Mouse (Mus musculus) G1E (cell line): ENCODE measurements around the gene Uts2.

Source experiments
- CTCF ChIP-seq: IDR thresholded peaks from 2 replicates; pipeline ENCODE4 v1.5.1; 2012; ENCODE audit warnings: low read depth, low read length, inconsistent platforms, mixed read lengths
- GATA1 ChIP-seq: IDR thresholded peaks from 2 replicates; pipeline ENCODE4 v1.6.1; 2012; ENCODE audit warnings: borderline replicate concordance, low read length, inconsistent platforms, mixed read lengths
- POLR2AphosphoS5 ChIP-seq: IDR thresholded peaks from 2 replicates; pipeline ENCODE4 v1.6.1; 2012; ENCODE audit warnings: low read depth, low read length, inconsistent platforms; ENCODE audit not compliant: insufficient replicate concordance
- TAL1 ChIP-seq: conservative IDR thresholded peaks from 2 replicates; pipeline ENCODE4 v1.6.1; 2012; ENCODE audit warnings: low read depth, low read length, inconsistent platforms, mixed read lengths

GRCm38 (mm10) chr4:151010316-151010715 lies 13.4 kb downstream of the Uts2 start:
- TF ChIP-seq CTCF (no peak), TAL1 (no peak), POLR2AphosphoS5 (no peak), GATA1 (no peak)
